Mouse (Mus musculus) heart, adult 8-10 months (tissue): ENCODE results near the gene Por. TPM values are rescaled to one million over a fixed set of nuclear protein-coding genes. Genes with fewer than 3 reads are reported as not detected.
A peak's percentile ranks its signal among the peaks of the same experiment; 100 is the strongest.

ENCODE experiments used
- DNase-seq: peaks from one replicate; pipeline ENCODE4 v3.0.0; 2022; ENCODE audit warnings: low spot score
- microRNA-seq: library from miRNA; unstranded; fragments of <30 nt; microRNA quantifications from one replicate; pipeline ENCODE4 v1.2.0, GENCODE M21; 2022
- total RNA-seq, 4 experiments: library from RNA; stranded (reverse); gene quantifications; 2 replicates each; pipeline ENCODE4 v1.2.4; 2022

The Por gene
- total RNA-seq, 4 experiments from 2014 or later: 71.5 to 84.8 (median 75.1) TPM

GRCm38 (mm10) chr5:135772519-135772918 lies 102.7 kb downstream of the Por start:
- no peak for DNase-seq

GRCm38 (mm10) chr5:135776546-135776945 lies 106.7 kb downstream of the Por start:
- DNase-seq: no peak

DNA sequence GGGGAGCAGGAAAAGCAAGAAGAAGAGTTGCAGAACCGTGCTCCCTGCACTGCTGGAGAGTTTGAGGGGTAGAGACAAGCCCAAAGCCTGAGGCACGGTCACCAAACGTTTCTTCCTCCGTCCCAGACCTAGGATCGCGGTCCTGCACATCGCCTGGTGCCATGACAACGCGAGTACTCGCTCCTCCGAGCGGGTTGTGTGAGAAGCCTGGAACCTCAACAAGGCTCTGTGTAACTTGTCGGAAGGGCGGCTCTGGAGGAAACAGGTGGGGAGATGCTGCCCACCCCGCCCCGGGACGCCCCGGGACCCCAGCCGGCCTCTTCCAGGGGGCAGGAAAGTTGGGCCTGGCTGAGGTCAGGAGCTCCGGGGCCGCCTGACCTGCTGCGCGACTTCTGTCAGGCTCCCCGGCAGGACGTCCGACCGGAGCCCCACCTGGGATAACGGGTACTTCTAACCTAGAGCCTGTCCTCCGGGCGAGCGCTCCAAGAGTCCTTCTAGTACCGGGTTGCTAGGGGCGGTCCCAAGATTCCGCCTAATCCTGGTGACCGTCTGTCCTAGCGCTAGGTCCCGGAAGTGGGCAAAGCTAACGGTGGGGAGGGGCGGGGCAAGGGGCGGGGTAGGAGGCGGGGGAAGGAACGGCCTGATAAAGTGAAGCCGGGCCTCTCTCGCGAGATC lies 108.1 kb downstream of the Por start, which contains the start of gene Styxl1:
Gene Styxl1 (minus strand): TSS at position 590 of the 675 bp plus-strand sequence.
- no peak for DNase-seq

DNA sequence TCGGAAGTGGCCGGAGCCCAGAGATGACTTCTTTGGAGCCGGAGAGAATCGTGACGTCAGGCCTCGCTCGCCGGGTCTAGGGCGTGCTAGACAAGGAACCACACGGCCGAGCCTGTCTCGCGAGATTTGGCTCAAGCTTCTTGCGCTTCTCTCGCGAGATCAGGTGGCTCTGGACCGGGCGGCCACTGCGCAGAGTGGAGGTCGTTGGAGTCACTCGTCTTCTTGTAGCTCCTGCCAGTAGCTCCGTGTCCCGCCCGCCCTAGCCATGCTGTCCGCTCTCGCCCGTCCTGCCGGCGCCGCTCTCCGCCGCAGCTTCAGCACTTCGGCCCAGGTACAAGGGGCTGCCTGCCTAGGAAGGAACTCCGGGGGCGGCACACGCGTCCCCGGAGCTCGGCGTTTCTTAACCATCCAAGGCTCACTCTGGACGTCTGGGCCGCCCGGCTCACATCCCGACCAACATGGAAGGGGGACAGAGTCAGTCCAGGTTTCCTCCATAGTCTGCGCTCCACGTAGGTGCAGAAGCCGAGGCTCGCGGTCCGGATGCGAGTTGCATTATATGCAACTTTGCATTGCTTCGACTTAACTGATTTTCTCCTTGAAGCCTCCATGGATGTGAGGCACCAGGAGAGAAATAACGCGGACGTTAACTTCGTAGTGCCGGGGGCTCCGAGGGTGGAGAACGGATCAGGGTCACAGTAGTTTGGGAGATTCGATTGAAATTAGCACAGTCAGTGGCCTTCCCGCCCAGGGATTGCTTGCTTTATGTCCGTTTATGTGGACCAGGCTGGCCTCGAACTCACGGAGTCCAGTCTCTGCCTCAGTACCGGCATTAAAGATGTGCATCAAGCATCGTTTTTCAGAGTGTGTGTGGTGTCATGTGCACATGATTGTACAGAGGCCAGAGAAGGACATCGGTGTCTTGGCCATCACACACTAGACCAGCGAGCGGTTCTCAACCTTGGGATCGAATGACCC lies 108.9 kb downstream of the Por start, which contains the start of gene Mdh2:
Gene Mdh2 (plus strand): TSS at position 10 of the 975 bp plus-strand sequence.
- peak; percentile 99 for DNase-seq

- no peak for DNase-seq
These were observed 110.5 kb downstream of the Por start for GRCm38 (mm10) chr5:135780331-135780730.

GRCm38 (mm10) chr5:135782901-135783300 lies 113.1 kb downstream of the Por start:
- DNase-seq: no peak

Small RNA genes within 50 kb of the gene (microRNA-seq; reads per million reads assigned to microRNA genes)
- gene Mir7034: not detected

Other genes with a start within 250 kb of the Por start
- gene Hip1, start 124.9 kb upstream of the Por start, total RNA-seq: 10 to 100 TPM; 24.6 to 30.4 (median 27.9) TPM
- not detected for gene Ccl26, start 106.5 kb upstream of the Por start, total RNA-seq
- gene Ccl24, start 97.0 kb upstream of the Por start, total RNA-seq: 1 to 10 TPM; 1.1 to 2.6 (median 1.9) TPM
- gene Rhbdd2, start 37.4 kb upstream of the Por start, total RNA-seq: 10 to 100 TPM; 20.8 to 23.0 (median 22.1) TPM
- gene Tmem120a, start 74.4 kb downstream of the Por start, total RNA-seq: 10 to 100 TPM; 14.9 to 19.0 (median 16.7) TPM
- not detected for gene Styxl1, start 108.4 kb downstream of the Por start, total RNA-seq
- 1,000 to 10,000 TPM; 1,906 to 1,974 (median 1,950) TPM for gene Mdh2, start 108.4 kb downstream of the Por start, total RNA-seq
- not detected for gene Srrm3, start 136.9 kb downstream of the Por start, total RNA-seq
- gene Hspb1, start 217.9 kb downstream of the Por start, total RNA-seq: 100 to 1,000 TPM; 312 to 583 (median 421) TPM